ENCODE assay signal across 10 mouse cellular contexts in the genomic region with DNA sequence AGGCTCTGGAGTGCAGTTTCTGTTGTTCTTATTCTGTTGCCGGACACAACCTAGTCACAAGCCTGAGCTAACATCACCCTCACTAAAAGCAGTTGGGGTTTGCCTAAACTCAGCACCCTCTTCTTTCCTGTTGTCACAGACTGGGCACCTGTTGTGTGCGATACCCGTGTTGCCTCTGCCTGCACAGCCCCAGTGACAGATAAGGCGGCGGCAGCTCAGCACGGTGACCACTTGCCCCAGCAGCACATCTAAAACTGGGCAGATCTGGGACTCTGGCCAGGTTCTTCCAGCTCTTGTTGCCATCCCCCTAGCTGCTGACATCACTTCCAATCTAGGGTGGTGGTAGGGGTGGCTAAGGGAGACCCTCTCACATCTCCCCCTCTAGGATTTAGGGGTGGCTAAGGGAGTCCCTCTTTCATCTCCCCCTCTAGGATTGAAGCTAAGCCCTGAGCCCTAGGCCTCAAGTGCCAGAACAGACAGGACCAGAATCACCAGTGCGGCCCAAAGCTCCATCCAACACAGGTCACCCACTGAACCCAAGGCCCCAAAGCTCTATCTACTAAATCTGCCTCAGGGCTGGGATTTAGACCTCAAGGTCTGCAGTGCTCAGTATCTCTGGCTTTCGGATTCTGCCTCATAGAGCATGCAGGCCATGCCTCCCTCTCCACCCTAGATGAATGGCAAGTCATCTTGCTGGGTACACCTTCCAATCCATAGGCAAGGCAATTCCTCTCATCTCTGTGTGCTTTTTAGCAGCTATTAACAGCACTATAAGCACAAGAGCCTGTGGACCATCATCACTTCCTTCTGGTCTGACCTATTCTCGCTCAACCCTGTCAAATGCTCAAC.
DNase-seq lines count a peak whose midpoint lies in the region; ATAC-seq lines count a peak whose summit lies in the region.
"Had no signal": no experiment of that assay in that cellular context is flagged by ENCODE, and none has a peak within 500 bp of the region (broad histone marks: within the 10 kb centered on the region; RNA-seq: fewer than 3 reads in every experiment).

No protein-coding gene starts in this region.

- H3K36me3 ChIP-seq in heart, embryonic 15.5 days = no peaks in the 10 kb centered on the region
- H3K36me3 ChIP-seq in megakaryocyte, embryonic 14.5 days (replicated peaks; ENCODE audit: low read length) = peaks cover 62% of the 10 kb centered on the region
- H3K36me3 ChIP-seq: midbrain, embryonic 12.5 days had no signal

- no peak overlapping the region for H3K9ac ChIP-seq in heart, embryonic 15.5 days
- H3K9ac ChIP-seq: midbrain, embryonic 12.5 days had no signal

- intact Hi-C loops in heart, postnatal 36 days (cut with DNase I) = no loop called here

- peak overlapping the region; percentile 21 for H3K4me2 ChIP-seq in heart, embryonic 15.5 days
- H3K4me2 ChIP-seq: midbrain, embryonic 12.5 days had no signal

- no peak overlapping the region for H3K4me3 ChIP-seq in heart, embryonic 15.5 days
- H3K4me3 ChIP-seq in megakaryocyte, embryonic 14.5 days (replicated peaks) = peak overlapping the region; percentile 80
- H3K4me3 ChIP-seq: layer of hippocampus, adult 2 months; midbrain, embryonic 12.5 days had no signal

- H3K4me1 ChIP-seq in heart, embryonic 15.5 days (replicated peaks) = peaks cover 96% of the 10 kb centered on the region
- H3K4me1 ChIP-seq in megakaryocyte, embryonic 14.5 days = peaks cover 97% of the 10 kb centered on the region

- 54% methylated on average over 9 of the region's 9 CpGs for WGBS in heart, embryonic 15.5 days

- no peaks in the 10 kb centered on the region for H3K27me3 ChIP-seq in heart, embryonic 15.5 days
- H3K27me3 ChIP-seq in megakaryocyte, embryonic 14.5 days (replicated peaks) = no peaks in the 10 kb centered on the region
- H3K27me3 ChIP-seq: midbrain, embryonic 12.5 days had no signal

- peak; percentile 94 for DNase-seq in heart, adult 11 months
- DNase-seq in heart, postnatal 36 days = no peak
- DNase-seq in MEL-GATA-1-ER (ENCODE audit: extremely low read depth, low read depth) = peak; percentile 72
- no peak for DNase-seq in layer of hippocampus, postnatal 14 days (ENCODE audit: low spot score in 2 of 2)
- DNase-seq in testis, postnatal 10 days (ENCODE audit: low spot score) = no peak
- no peak for DNase-seq in embryo, embryonic 10 days (ENCODE audit: low spot score)

- ATAC-seq in heart, embryonic 15.5 days (replicated peaks; ENCODE audit: insufficient number of reproducible peaks, insufficient read depth, low FRiP score, low read depth) = peak; percentile 25; the same call in 1 of the 2 replicates

- no peaks in the 10 kb centered on the region for H3K9me3 ChIP-seq in heart, embryonic 15.5 days (replicated peaks)
- H3K9me3 ChIP-seq in megakaryocyte, embryonic 14.5 days = no peaks in the 10 kb centered on the region
- H3K9me3 ChIP-seq: midbrain, embryonic 12.5 days had no signal

- peak overlapping the region; percentile 72 for H3K27ac ChIP-seq in heart, embryonic 15.5 days

Comparison
In these comparisons a context has a peak if more than half of its experiments do, and no peak if none do; other contexts are left out.
1. DNase-seq: peak in heart, adult 11 months (single experiment) and MEL-GATA-1-ER (single experiment); none in heart, postnatal 36 days (0 of 2), layer of hippocampus, postnatal 14 days (0 of 2), testis, postnatal 10 days (single experiment) and embryo, embryonic 10 days (single experiment).